Mouse (Mus musculus): ENCODE data around the gene Snai3.

Snai3 gene

DNA sequence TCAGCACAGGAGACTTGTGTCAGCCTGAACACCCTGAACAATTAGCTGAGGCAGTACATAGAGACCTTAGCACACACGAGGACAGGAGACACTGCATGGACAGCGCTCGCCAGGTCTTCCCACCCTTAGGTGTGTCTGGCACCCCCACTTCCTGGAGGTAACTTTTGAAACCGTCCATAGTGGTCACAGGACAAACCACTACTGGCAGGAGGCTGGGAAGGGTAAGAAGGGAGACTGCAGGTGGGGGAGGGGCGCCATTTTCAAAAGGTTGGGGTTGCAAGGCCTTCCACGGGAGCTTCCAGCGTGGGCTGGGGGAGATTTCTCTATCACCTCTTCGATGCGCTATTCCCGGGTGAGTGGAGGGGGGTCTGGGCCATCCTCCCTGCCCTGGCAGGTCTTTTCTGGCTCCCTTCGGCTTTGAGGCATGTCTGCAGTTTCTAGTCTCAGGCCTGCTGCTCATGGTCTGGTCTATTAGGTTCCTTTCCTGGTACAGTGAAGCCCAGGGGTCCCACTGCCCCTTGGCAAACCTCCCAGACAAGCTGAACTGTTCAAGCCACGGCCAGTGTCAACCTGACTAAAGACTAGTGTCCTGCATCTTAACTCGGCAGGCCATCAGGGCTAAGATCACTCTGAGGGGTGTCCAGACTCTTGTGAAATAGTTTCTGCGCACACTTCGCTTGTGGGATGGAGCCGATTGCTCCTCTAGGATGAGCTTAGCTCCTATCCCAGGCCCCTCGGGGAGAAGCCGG, 28.7 kb downstream of the Snai3 start:
- in situ Hi-C loops (cut with MseI, MboI), result no loop called here

DNA sequence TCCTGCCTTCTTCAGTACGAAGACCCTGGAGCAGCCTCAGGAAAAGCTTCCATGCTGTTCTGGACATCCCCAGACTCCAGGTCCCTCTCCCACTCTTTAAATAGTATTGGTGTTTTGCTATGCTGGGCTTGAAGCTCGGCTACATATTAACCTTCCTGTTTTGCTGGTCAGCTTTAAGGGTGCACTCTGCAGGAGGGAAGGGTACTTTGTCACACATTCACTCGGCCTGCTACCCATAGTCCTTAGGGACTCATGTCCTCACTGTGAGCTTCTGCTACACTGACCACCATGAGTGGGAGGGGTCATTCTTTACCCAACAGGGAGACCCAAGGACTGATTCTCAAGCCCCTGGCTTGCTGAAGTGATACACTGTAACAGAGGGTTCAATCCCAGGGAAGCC, 29.9 kb downstream of the Snai3 start:
- in situ Hi-C loops (cut with MseI, MboI), result no loop called here

- in situ Hi-C loops (cut with MseI, MboI), result no loop called here
These were observed 30.4 kb downstream of the Snai3 start for GRCm38 (mm10) chr8:122430058-122430636.

DNA sequence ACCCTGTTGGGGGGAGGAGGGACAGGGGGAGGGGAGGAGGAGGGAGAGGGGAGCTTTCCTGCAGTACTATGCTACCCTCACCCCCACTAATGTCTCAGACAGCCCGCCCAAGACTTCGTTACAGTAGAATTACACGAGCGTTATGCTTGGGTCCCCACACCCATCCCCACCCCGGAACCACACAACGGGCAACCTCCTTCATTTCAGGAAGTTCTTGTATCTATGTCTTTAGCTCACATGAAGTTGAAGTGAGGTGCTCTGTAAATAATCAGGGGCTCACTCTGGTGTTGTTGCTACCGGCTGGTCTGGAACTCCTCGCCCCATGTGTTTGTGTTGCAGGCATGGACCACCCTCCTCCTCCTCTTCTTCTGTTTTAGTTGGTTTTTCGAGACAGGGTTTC, 32.4 kb downstream of the Snai3 start:
- in situ Hi-C loops (cut with MseI, MboI), result no loop called here

DNA sequence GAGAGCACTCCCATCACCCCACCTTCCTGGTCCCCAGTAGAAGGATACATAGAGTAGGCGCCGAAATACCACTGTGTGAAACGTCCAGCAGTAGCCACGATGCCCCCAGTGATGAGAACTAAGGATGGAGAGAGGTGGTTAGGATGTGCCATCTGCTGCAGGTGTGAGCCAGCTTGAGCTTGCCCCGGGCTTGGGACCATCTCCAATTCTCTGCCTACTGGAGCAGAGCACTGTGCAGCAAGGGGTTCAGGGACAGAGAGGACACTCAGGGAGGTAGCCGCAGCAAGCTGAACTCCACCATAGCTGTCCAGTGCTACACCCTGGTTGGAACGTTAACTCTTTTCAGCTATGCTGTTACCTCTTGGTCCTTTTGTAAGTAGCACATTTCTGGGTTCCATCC, 32.9 kb downstream of the Snai3 start:
- in situ Hi-C loops (cut with MseI, MboI), result no loop called here

DNA sequence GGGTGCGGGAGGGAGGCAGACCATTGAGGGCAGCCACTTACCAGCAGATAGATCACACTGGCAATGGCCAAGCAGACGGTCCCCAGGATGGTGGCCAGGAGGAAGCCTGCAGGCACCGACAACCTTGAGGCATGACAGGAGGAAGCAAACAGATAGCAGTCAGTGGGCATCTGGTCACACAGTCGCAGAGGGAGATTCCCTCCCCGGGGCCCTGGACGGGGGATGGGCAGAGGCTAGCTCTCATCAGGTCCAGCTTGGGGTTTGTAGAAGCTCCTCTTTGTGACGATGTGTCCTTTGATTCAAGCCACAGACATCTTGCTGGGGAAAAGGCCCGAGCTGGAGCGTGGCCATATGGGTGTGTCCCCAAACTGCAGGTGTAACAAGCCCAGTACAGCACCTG, 34.4 kb downstream of the Snai3 start:
- in situ Hi-C loops (cut with MseI, MboI), result no loop called here

DNA sequence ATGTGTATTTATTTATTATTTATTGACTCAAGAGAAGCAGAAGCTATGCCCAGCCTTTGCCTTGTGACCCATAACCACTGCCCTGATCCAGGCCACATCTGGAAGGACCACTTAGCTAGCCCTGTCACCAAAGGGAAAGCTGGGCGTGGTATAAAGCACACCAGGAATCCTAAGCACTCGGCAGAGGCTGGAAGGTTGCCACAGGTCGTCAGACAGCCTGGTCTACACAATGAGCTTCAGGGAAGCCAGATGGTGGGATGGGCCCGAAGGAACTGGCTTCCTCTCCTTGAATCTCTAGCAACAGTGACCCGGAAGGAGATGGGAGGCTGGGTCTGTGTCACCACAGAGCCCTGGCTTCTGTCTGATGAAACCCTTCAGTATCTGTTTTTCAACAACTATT, 36.9 kb downstream of the Snai3 start:
- in situ Hi-C loops (cut with MseI, MboI), result no loop called here

- in situ Hi-C loops (cut with MseI, MboI), result no loop called here
These were observed 37.3 kb downstream of the Snai3 start for GRCm38 (mm10) chr8:122423217-122423616.

- in situ Hi-C loops (cut with MseI, MboI), result no loop called here
These were observed 39.0 kb downstream of the Snai3 start, which contains the start of gene Il17c for GRCm38 (mm10) chr8:122421376-122422070. Gene Il17c, plus strand, starts transcription at chr8:122422020.

- in situ Hi-C loops (cut with MseI, MboI), result no loop called here
These were observed 40.5 kb downstream of the Snai3 start for GRCm38 (mm10) chr8:122419881-122420555.

GRCm38 (mm10) chr8:122415554-122415953, 45.0 kb downstream of the Snai3 start:
- in situ Hi-C loops (cut with MseI, MboI), result no loop called here

DNA sequence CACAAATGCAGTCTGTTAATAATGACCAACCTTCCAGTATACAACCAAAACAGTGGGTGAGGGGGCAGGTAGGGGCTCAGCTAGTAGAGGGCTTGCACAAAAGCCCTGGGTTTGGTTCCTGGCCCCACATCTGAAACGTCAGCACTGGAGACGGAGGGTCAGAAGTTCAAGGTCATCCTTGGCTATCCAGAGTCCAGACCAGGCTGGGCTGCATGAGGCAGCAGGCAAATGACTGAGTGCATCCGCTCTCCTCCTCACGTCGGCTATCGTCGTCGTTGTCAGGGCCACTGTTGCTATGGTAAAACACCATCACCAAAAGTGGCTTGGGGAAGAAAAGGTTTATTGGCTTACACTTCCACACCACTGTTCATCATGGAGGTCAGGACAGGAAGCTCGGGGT, 46.2 kb downstream of the Snai3 start:
- in situ Hi-C loops (cut with MseI, MboI), result no loop called here

GRCm38 (mm10) chr8:122407678-122408077, 52.9 kb downstream of the Snai3 start:
- in situ Hi-C loops (cut with MseI, MboI), result no loop called here

GRCm38 (mm10) chr8:122405146-122405805, 55.3 kb downstream of the Snai3 start:
- in situ Hi-C loops (cut with MseI, MboI), result no loop called here
